Mouse (Mus musculus) cerebellum, postnatal 4 days (tissue): Measurements from ENCODE around the gene P2rx1.

Experiments used
- DNase-seq, 2 experiments: peaks; one replicate each; pipeline ENCODE4 v3.0.0; 2022; ENCODE audit warnings: low spot score in 2 of 2, mixed read lengths in 1 of 2

The P2rx1 gene

GRCm38 (mm10) chr11:72998771-72999170 lies at the start of gene P2rx1:
P2rx1 (plus strand) TSS chr11:72999103.
- DNase-seq, result no peak

GRCm38 (mm10) chr11:72951137-72952000 lies 47.5 kb upstream of the P2rx1 start:
- DNase-seq, result no peak

GRCm38 (mm10) chr11:72952226-72952625 lies 46.7 kb upstream of the P2rx1 start:
- DNase-seq, result no peak

- DNase-seq, result no peak
Observed at GRCm38 (mm10) chr11:72952697-72953096, 46.2 kb upstream of the P2rx1 start.

GRCm38 (mm10) chr11:72953116-72953439 lies 45.8 kb upstream of the P2rx1 start:
- no peak for DNase-seq

- no peak for DNase-seq
Observed at GRCm38 (mm10) chr11:72953440-72954151, 45.3 kb upstream of the P2rx1 start.

GRCm38 (mm10) chr11:72954216-72954615 lies 44.7 kb upstream of the P2rx1 start:
- no peak for DNase-seq

GRCm38 (mm10) chr11:72955339-72955974 lies 43.4 kb upstream of the P2rx1 start:
- DNase-seq, result no peak

GRCm38 (mm10) chr11:72957318-72957717 lies 41.6 kb upstream of the P2rx1 start:
- DNase-seq, result no peak

GRCm38 (mm10) chr11:72959924-72960679 lies 38.8 kb upstream of the P2rx1 start:
- no peak for DNase-seq

GRCm38 (mm10) chr11:72960723-72961071 lies 38.2 kb upstream of the P2rx1 start:
- no peak for DNase-seq

GRCm38 (mm10) chr11:72961072-72961980 lies 37.6 kb upstream of the P2rx1 start, which contains the start of gene Atp2a3:
Atp2a3 (plus strand) TSS chr11:72961169.
- no peak for DNase-seq

- DNase-seq, result no peak
Observed at GRCm38 (mm10) chr11:72962378-72962777, 36.5 kb upstream of the P2rx1 start.

- no peak for DNase-seq
Observed at GRCm38 (mm10) chr11:72963058-72963788, 35.7 kb upstream of the P2rx1 start.

GRCm38 (mm10) chr11:72963789-72964294 lies 35.1 kb upstream of the P2rx1 start:
- no peak for DNase-seq

GRCm38 (mm10) chr11:72974995-72975503 lies 23.9 kb upstream of the P2rx1 start:
- no peak for DNase-seq

GRCm38 (mm10) chr11:72982516-72982915 lies 16.4 kb upstream of the P2rx1 start:
- DNase-seq, result no peak

- DNase-seq, result no peak
Observed at GRCm38 (mm10) chr11:72983283-72983682, 15.6 kb upstream of the P2rx1 start.

GRCm38 (mm10) chr11:72986745-72987144 lies 12.2 kb upstream of the P2rx1 start:
- no peak for DNase-seq

GRCm38 (mm10) chr11:72987234-72987633 lies 11.7 kb upstream of the P2rx1 start:
- DNase-seq, result no peak
